Mouse (Mus musculus) left cerebral cortex, postnatal 25 days (tissue): ENCODE data around the gene Gm10309. TPM values are rescaled to one million over a fixed set of nuclear protein-coding genes. Genes with fewer than 3 reads are reported as not detected.

Source experiments
- DNase-seq, 2 experiments: peaks; one replicate each; pipeline ENCODE4 v3.0.0; 2022; ENCODE audit warnings: low spot score in 2 of 2, mixed read lengths in 1 of 2
- intact Hi-C: fragments of 180-260 bp; cut with DNase I; formaldehyde crosslinking; loops from one replicate; pipeline ENCODE4 v1.15.1; 2025
- total RNA-seq, 2 experiments: library from RNA; stranded (reverse); gene quantifications; 2 replicates each; pipeline ENCODE4 v1.2.3; 2021

Gene Gm10309
- total RNA-seq, 2 experiments from 2014 or later: not detected

DNA sequence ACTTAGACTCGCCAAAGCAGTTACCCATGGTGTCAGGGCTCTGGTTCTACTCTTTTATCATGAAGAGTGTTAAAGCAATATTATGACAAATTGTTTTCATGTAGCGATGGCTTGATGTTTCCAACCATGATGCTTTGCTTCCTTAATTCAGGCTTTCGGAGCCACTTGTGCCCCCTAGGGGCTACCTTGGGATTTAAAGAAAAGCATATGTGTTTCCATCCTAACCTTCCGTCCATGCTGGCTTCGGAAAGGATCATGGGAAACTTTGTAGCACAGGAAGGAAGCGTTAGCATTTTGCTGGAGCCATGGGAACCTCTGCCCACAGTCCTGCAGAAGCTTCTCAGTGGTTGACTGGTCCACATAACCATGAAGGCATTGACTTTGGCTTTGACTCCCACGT is 13.6 kb upstream of the Gm10309 start:
- intact Hi-C loops: no loop called here
- DNase-seq: no peak

DNA sequence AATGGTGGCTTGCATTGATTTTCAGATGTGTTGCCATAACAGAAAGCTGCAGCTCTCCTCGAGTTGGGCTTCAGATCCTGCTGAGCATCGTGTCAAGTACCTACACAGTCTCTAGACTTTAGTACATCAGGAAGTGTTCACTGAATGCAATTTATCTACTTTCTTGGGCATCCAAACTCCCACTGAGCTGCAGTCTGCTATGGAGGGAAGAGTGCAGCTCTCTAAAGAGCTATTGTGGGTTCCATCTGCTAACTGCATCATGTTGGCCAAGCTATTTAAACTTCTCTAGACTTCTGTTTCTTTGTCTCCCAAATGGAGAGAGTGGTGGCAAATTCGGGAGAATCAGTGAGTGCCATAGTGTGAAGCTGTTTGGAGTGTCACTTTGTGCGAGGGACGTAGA is 11.6 kb upstream of the Gm10309 start:
- peak in 1 of 2 experiments; percentile 37 for DNase-seq
- intact Hi-C loops: no loop called here

DNA sequence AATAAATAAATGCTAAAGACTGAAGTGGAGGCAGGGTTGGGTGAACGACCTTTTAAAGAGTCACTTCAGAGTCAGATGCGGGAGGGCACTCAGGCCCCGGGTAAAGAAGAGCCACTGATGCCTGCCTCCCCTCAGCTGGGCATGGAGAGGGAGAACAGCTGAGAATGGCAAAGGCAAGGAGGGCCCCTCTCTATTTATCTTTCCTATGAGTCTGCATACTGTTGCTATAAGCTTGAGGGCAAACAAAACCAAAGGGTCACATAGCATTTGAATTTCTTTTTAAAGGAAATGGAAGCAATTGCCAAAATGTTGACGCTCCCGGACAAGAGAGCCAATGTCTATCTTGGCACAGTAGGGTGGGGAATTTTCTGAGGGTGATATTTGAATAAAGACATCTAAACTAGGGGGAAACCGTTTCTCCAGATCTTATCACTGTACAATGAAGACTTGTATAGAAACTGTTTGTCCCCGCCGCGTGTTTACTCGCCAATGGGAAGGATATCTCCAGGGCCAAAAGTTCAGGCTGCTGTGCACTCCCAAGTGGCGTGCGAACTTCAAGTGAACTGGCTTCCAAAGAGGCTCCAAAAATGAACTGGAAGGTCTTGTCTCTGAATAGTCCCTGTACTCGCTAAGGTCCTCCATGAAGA is 10.1 kb upstream of the Gm10309 start:
- intact Hi-C loops: no loop called here
- no peak for DNase-seq

DNA sequence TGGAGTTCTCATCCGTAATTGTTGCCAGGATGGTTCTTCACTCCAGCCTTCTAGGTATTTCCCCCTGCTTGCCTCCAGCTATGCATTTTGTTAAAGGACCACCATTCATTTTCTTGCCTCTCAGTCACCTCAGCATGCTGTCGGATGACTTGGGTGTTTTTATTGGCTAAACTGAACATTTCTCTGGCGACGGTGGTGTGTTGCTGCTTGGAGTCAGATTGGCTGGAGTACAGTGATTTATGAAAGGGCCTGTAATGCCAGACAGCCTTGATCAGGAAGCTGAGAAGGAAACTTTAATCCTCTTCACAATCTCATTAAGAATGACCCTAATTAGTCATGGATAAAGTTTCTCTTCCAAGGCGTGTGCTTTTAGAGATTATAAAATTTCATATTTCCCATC is 4.8 kb upstream of the Gm10309 start:
- intact Hi-C loops: no loop called here
- DNase-seq: no peak

DNA sequence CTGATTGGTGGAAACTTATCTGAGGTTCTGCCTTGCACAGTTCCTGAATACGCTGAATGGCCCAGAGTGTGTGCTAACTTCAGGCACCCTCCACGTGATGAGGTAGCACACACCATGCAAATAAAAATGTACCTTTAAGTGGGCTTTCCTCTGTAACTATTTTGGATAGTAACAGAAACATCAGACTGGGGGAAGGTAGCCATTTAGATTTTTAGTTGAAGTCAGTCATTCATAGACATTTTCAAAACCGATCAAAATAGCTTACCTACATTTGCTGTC is 3.1 kb upstream of the Gm10309 start:
- intact Hi-C loops: no loop called here
- DNase-seq: no peak

DNA sequence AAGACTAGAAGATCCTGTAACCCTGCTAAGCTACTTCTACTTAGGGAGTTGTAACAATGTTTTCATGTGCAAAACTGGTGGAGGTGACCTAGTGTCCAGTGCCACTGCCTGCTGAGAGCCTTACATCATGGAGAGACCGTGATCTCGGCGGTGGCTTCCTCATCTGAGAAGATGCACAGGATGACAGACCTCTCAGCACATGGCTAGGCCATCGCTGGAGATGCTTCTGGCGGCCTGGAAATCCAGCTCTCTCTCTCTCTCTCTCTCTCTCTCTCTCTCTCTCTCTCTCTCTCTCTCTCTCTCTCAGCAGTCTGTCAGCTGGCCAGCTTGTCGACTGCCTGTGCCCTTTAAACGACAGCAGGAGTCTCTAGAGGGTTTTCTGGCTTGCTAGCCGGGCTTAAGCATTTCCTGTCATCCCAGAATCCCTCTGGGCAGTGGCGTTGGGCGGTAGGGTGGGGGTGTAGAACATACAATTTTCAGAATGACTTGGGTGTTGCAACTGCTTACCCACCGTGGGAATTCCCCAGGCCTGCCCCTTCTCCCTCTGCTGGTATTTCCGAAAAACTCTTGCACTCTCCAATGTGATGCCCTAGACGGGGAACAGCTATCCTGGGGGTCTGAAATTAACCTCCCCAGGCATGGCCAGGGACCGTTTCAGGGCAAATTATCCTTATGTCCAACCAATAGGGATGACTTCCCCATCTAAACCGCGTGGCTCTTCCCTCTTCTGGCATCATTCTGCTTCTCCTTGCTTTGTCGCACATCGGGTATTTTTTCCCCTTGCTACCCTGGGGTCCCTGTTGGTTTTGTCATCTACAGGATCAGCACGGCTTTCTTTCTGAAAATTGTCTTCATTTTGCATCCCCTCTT is 2.5 kb upstream of the Gm10309 start:
- DNase-seq: no peak
- intact Hi-C loops: no loop called here

DNA sequence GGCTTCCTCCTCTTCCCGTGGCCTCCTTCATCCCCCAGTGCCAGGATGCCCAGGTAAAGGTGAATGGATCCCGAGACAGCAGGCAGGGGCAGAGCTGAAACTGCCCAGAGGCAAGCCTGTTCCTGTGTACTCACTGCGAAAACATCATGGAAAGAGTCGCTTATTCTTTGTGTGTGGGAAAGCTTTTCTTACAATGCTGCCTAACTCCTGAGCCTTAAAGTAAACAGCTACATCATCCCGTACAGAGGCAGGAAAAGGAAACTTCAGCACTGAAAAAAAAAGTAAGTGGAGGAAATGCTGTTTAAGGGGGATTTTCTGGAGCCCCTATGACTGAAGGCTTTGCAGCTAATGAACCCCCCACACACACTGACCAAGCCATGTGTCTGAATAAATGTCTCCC is 1.8 kb upstream of the Gm10309 start:
- no peak for DNase-seq
- intact Hi-C loops: no loop called here

DNA sequence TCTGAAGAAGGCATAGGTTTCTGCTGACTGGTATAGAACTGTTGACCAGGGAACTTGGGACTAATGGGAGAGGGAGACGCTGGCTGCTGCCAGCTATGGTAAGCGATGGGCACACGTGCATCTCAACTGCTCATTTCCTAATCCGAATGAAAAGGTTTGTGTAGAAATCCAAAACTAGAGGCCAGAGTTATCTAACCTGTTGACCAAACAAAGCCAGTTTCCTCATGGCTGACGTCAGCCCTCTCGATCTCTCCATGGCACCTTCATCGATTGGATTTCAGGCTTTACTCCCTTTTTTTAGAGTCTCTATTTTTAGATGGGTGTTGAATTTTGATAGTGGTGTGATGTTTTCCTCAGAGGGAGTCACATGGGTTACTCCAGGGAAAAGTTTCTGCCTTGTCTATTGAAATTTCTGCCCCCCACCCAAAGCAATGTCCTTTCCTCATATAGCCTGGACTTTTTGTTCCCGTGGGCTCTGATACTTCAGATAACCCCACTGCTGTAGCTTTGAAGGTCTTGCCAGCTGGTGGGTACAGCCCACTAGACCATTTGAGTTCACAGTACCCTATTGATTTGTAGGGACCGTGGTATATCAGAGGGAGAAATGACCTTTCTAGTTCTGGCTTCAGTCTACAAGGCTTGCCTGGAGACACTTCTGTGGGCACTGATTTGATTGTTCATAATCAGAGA is 1.7 kb downstream of the Gm10309 start:
- no peak for DNase-seq
- intact Hi-C loops: no loop called here

DNA sequence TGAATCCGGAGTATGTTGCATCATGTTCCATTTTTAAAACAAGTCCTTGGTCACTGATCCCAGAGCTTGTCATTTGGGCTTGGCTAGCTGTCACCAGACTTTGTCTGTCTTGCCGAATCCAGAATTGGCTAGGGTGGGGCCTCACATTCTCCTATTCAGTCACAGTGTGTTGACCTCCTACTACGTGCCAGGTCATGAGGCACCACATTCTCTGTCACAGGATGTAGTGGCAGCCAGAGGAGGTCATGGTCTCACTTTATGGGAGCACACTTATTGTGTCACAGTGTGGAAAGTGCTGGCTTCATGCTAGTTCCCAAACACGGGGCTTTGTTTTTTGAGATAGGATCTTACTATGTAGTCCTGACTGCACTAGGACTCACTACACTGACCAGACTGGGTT is 3.6 kb downstream of the Gm10309 start:
- no peak for DNase-seq
- intact Hi-C loops: no loop called here

DNA sequence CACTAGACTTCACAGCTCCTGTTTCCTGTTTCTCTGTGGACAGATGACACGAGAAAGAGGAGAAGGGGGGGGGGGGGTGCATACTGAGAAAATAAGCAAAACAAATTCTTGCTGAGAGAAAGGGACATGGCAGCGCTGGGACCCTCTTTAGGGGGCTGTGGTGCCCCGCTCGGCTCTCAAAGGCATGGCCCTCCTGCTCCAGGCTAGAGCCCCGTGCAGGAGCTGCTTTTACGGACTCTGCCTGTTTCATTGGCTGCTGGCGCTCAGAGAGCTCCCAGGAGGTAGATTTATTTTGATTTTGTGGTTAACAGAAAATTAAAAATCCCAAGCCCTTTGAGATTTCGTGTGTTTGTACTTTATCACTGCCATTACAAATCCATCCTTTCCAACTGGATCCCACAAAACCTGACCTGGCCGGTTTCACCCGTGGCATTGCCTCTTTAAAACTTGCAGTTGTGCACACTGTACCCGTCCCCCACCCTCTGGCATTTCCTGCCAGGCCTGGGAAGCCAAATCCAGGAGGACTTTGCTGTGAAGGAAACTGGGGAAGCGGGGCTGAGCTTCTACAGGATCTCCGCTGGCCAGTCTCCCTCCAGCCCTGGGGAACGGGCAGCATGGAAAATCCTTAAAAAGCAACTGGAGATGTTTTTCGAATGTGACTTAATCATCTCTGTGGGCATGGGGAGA is 5.5 kb downstream of the Gm10309 start:
- peak in 1 of 2 experiments; percentile 26 for DNase-seq
- intact Hi-C loops: loop anchor here (5.0 kb wide), 1 partner anchor 313 kb away; no protein-coding TSS in a partner anchor

DNA sequence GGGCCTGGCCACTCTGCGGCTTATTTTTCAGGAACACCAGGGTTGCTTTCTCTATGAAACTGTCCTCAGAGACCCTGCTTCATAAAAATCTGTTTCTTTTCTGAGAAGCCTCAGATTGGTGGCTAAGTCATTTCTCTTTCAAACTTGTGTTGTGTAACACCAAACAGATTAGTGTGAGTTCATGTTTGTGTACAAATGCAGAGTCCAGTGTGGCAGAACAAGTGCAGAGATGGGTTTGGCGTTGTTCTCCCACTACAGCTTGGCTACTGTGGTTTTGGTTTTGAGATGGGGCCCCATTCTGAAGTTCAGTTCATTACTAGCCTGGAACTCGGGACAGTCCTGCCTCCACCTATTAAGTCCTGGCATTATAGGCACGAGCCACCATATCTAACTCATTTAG is 7.7 kb downstream of the Gm10309 start:
- no peak for DNase-seq
- intact Hi-C loops: loop anchor here (5.0 kb wide), 1 partner anchor 315 kb away; no protein-coding TSS in a partner anchor

DNA sequence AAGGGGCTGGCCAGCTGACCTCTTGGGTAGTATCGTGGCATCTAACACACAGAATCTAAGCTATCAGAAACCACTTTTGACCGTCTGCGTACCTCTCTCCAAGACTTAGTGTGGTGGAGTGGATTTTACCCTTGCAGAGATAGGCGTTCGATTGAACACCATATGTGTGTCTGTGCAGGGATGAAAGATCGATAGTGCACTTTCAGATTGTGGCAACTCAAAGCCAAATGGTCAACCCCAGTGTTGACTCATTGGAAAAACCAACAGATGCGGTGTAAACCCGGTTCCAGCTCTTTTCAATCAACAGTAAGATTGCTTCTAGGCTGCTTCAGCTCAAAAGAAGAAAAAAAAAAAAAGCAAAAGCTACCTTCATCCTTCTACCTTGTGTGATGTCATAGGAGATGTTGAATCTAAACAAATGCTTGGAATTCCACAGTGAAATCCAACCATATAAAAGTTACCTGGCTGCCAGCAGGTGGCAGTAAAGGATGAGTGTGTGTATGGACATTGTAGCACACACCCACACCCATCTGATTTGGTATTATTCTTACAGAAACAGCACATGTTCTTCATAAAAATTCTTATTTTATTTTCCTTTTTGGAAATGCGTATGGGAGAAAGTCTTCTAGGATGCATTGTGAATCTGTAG is 8.8 kb downstream of the Gm10309 start:
- peak; percentile 65 to 74 for DNase-seq
- intact Hi-C loops: loop anchor here (1.0 to 5.0 kb wide), 2 partner anchors 316 to 410 kb away; no protein-coding TSS in a partner anchor

DNA sequence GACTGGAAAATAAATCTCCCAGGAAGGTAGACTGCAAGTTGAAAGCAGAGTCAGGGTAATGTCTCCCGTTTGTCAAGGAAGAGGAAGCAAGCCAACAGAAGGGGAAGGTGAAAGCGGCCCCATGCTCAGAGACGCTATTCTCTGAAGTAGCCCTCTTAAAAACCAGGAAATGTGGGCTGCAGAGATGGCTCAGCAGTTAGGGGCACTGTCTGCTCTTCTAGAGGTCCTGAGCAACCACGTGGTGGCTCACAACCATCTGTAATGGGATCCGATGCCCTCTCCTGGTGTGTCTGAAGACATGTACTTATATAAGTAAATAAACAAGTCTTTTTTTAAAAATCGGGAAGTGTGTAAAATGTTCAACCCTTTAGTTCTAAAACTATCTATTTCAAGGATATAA is 10.1 kb downstream of the Gm10309 start:
- intact Hi-C loops: loop anchor here (5.0 kb wide), 1 partner anchor 317 kb away; no protein-coding TSS in a partner anchor
- no peak for DNase-seq

DNA sequence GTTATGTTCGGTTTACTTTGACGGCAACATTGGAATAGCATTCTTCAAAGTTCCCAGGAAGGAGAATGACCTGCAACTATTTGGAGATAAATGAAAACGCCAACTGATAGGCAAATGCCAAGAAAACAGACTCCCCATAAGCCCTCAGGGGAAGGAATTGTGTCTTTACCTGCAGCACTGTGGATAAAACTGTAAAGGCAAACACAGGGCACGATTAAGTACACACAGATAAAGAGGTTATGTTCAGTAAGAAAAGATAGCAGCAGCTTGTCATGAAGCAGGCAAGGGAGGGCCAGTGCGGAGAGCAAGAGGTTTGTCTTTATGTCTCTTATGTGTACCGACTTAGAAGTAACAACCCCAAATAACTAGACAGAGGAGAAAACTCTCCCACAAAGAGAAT is 10.5 kb downstream of the Gm10309 start:
- DNase-seq: no peak
- intact Hi-C loops: no loop called here

DNA sequence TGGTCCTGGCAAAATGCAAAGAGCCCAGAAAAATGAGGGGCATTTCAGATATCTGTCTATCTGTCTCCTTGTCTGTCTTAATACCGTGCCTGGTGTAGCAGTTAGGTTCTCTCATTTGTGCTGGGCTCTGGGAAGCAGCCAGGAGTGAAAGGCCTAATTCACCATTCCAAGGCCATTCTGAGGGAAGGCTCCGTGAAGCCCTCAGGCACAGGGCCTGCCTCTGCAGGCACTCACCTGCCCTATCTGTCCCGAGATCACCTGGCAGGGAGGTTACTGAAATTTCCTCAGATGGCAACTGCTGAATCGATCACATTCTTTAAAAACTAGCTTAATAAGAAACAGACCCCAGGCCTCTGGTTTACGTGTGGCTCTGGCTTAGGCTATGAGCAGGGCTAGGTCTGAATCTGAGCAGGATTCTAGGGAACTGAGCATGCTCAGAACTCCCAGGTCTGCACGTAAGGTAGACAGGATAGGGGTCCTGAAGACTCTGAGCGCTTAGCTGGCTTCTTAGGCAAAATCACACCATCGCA is 11.1 kb downstream of the Gm10309 start:
- no peak for DNase-seq
- intact Hi-C loops: no loop called here

DNA sequence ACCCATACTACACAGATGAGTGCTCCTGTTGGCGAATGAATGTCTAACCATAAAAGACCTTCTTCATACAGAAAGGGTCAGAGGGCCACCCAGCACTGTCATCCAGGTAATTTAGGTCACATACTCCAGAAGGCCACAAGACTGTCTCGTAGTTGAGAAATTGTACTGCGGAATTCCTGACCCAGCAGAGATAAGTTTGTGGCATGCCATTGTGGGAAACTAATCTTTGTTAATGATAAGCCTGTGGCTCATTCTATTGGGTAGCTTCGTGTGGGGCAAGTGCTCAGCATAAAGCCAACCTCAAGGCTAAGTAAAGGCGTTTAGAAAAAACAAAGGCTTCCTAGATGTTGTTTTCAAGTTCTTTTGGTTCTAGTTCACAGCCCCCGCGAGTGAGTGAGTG is 12.7 kb downstream of the Gm10309 start:
- intact Hi-C loops: no loop called here
- no peak for DNase-seq

DNA sequence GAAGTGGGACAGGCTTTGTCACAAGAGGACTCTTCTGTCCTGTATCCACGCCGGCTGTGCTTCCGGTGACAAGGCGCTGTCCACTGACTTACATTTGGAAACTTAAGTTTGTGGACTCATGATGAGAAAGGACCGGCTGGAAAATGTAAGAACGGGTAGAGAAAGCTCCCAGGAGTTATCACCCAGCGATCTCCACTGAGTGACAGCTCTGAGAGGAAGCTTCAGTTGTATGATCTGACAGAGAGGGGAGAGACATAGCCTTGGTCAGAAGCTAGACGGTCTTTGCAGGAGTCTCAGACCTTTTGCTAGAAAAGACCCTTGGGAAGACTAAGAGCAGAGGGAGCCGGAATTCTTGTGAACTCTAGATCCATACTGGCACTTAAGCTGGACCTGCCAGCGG is 15.2 kb downstream of the Gm10309 start:
- intact Hi-C loops: no loop called here
- DNase-seq: no peak

DNA sequence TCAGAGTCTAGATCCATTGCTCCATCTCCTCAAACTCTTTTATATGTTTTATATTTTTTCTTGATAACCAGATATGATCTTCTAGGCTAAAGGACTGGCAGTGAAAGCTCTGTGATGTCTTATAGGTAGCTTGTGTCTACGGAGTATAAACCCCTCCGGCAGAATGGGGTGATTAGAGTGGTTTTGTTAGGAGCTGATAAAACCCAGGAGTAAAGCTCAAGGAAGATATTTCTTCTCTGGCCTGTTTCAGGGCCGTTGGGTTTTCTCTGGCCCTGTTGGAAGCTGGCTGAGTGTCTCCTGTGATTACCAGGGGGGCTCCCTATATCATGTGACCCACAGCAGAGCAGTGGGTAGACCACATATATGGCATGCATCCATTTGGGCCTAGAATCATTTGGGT is 17.6 kb downstream of the Gm10309 start:
- DNase-seq: no peak
- intact Hi-C loops: no loop called here

DNA sequence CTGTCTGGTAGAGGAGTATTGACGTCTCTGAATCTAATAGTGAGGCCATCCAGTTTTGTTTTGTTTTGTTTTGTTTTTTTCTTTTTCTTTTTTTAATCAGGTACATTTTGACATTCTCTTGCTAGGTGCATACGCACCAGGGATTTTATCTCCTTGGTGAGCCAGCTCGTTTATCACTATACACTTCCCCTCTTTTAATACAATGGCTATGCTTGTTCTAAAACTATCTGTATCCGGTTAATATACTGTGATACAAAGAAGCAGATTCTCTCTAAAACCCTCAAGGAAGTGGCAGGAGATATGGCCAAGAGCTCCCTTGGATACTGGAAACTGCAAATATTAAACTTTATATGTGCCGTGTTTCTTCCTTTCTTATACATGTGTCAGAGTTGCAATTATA is 18.4 kb downstream of the Gm10309 start:
- intact Hi-C loops: no loop called here

More for the DNA sequence above, 18.4 kb downstream of the Gm10309 start:
- no peak for DNase-seq
